ENCODE assay signal across 20 mouse cellular contexts in the genomic region with DNA sequence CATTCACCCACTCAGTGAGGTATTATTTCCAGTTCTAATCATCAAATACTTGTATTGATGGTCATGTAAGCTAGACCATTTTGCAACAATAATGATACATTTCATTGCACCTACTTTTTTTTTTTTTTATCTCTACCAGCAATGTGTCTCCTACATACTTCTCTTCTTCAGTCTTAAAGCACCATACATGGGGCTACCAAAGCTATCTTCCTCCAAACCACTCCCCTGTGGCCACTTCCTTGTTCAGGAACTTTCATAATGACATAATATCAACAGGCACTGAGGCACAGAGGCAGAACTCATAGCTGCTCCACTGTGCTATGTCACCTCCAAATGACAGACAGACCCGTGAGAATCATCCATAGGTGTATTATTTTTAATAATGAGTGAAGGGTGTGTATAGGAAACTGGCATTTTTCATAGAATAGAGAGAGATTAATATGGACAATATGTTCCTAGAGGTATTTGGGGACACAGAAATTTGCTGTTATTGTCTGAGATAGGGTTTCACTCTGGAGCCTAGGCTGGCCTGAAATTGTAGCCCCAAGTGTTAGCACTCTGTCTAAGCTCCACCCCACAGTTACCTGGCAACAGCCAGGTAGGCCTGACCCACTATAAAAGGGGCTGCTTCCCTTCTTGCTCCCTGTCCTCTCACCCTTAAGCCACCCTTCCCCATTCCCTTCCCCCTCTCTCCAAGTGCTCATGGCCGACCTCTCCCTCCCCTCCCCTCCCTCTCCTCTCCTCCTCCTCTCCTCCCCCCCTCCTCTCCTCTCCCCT.
A peak's percentile ranks its signal among the peaks of the same experiment; 100 is the strongest.
DNase-seq lines count a peak whose midpoint lies in the region; ATAC-seq and TF ChIP-seq lines count a peak whose summit lies in the region.
"Had no signal": no experiment of that assay in that cellular context is flagged by ENCODE, and none has a peak within 500 bp of the region (broad histone marks: within the 10 kb centered on the region; RNA-seq: fewer than 3 reads in every experiment).

No protein-coding gene starts in this region.

- no peaks in the 10 kb centered on the region for H3K27me3 ChIP-seq in G1E (ENCODE audit: insufficient read depth, low read length)
- H3K27me3 ChIP-seq: embryonic facial prominence, embryonic 15.5 days; forebrain, embryonic 15.5 days; hindbrain, embryonic 12.5 days; limb, embryonic 13.5 days; neural tube, embryonic 15.5 days; stomach, embryonic 15.5 days had no signal

- H3K27ac ChIP-seq in layer of hippocampus, adult 2 months, result no peak overlapping the region
- H3K27ac ChIP-seq: embryonic facial prominence, embryonic 15.5 days; forebrain, embryonic 15.5 days; hindbrain, embryonic 12.5 days; left cerebral cortex, adult 2 months; limb, embryonic 13.5 days; neural tube, embryonic 15.5 days; stomach, embryonic 15.5 days had no signal

- H3K4me3 ChIP-seq in G1E (ENCODE audit: low read depth, low read length), result no peak overlapping the region
- H3K4me3 ChIP-seq in layer of hippocampus, adult 2 months, result no peak overlapping the region
- H3K4me3 ChIP-seq: embryonic facial prominence, embryonic 15.5 days; forebrain, embryonic 15.5 days; hindbrain, embryonic 12.5 days; left cerebral cortex, adult 2 months; limb, embryonic 13.5 days; neural tube, embryonic 15.5 days; stomach, embryonic 15.5 days had no signal

- ATAC-seq in G1E (ENCODE audit: extremely low read depth, insufficient number of reproducible peaks, low FRiP score, poor library complexity, severe bottlenecking), result no peak; the same call in 1 of the 2 replicates
- peak; percentile 79 for ATAC-seq in neutrophil, adult 5-6 weeks (ENCODE audit: extremely low read depth, insufficient number of reproducible peaks, low FRiP score, poor library complexity, severe bottlenecking)
- ATAC-seq: forebrain, embryonic 15.5 days; intestine, postnatal 0 days had no signal

- no peaks in the 10 kb centered on the region for H3K9me3 ChIP-seq in G1E (replicated peaks)
- H3K9me3 ChIP-seq: embryonic facial prominence, embryonic 15.5 days; forebrain, embryonic 15.5 days; hindbrain, embryonic 12.5 days; limb, embryonic 13.5 days; neural tube, embryonic 15.5 days; stomach, embryonic 15.5 days had no signal

- H3K4me1 ChIP-seq in G1E (ENCODE audit: insufficient read depth, low read depth, low read length), result peaks cover 6% of the 10 kb centered on the region

- TF ChIP-seq CTCF in G1E (IDR thresholded peaks at IDR 0.05; ENCODE audit: low read depth, low read length), result no peak
- no peak for TF ChIP-seq CTCF in layer of hippocampus, adult 2 months (conservative IDR thresholded peaks at IDR 0.05)

- no peaks in the 10 kb centered on the region for H3K36me3 ChIP-seq in G1E (replicated peaks)
- H3K36me3 ChIP-seq: embryonic facial prominence, embryonic 15.5 days; forebrain, embryonic 15.5 days; hindbrain, embryonic 12.5 days; limb, embryonic 13.5 days; neural tube, embryonic 15.5 days; stomach, embryonic 15.5 days had no signal

- DNase-seq in lung, postnatal 36 days, result peak; percentile 49
- DNase-seq in lung, postnatal 4 days, result no peak
- DNase-seq in G1E (ENCODE audit: low spot score), result peak; percentile 2
- DNase-seq in induced T-regulatory cell, adult 2 months (ENCODE audit: low read depth), result peak; percentile 60
- DNase-seq in frontal cortex, postnatal 10 days (ENCODE audit: low spot score in 2 of 2), result no peak
- no peak for DNase-seq in layer of hippocampus, adult 2 months (ENCODE audit: low spot score in 2 of 2)
- DNase-seq in layer of hippocampus, adult 9-10 months (ENCODE audit: low spot score), result no peak
- DNase-seq: adrenal gland, postnatal 25 days; cerebellum, postnatal 36 days; gastrocnemius, postnatal 14 days; thymus, postnatal 36 days had no signal

Comparison
In these comparisons a context has a peak if more than half of its experiments do, and no peak if none do; other contexts are left out.
1. DNase-seq: peak in lung, postnatal 36 days (single experiment), G1E (single experiment) and induced T-regulatory cell, adult 2 months (single experiment); none in lung, postnatal 4 days (0 of 2), frontal cortex, postnatal 10 days (0 of 2), layer of hippocampus, adult 2 months (0 of 2) and layer of hippocampus, adult 9-10 months (single experiment).